Mouse (Mus musculus) heart, adult 2 months (tissue): Measurements from ENCODE around the gene C2. TPM values are rescaled to one million over a fixed set of nuclear protein-coding genes. Genes with fewer than 3 reads are reported as not detected.
A peak's percentile ranks its signal among the peaks of the same experiment; 100 is the strongest.
"Not testable (repeated sequence)": the region's sequence is repeated elsewhere in the genome, so short reads cannot be mapped to it uniquely, and the experiment has no call there.

Source experiments
- DNase-seq, 2 experiments: peaks; one replicate each; pipeline ENCODE4 v3.0.0; 2021
- H3K27ac ChIP-seq: fragments of 200-600 bp; 2 replicates; pipeline ENCODE4 v1.8.1; 2022
- H3K27me3 ChIP-seq: fragments of 200-500 bp; 2 replicates; pipeline ENCODE4 v1.6.1; 2012; ENCODE audit warnings: mild to moderate bottlenecking, low read length, inconsistent platforms, mixed read lengths; ENCODE audit not compliant: control insufficient read depth, insufficient read depth
- H3K36me3 ChIP-seq: fragments of 200-500 bp; 2 replicates; pipeline ENCODE4 v1.6.1; 2012; ENCODE audit warnings: low read length, inconsistent platforms; ENCODE audit not compliant: control insufficient read depth, insufficient read depth
- H3K4me1 ChIP-seq: fragments of 200-500 bp; 2 replicates; pipeline ENCODE4 v1.6.1; 2011; ENCODE audit warnings: low read length; ENCODE audit not compliant: control insufficient read depth, insufficient read depth
- H3K4me3 ChIP-seq: fragments of 200-600 bp; 2 replicates; pipeline ENCODE4 v1.8.1; 2022
- H3K79me2 ChIP-seq: fragments of 200-500 bp; replicated peaks from 2 replicates; pipeline ENCODE4 v1.6.1; 2012; ENCODE audit warnings: mild to moderate bottlenecking, inconsistent platforms, low read length, moderate library complexity, mixed read lengths; ENCODE audit not compliant: control insufficient read depth, insufficient read depth
- H3K9ac ChIP-seq: fragments of 200-500 bp; 2 replicates; pipeline ENCODE4 v1.6.1; 2012; ENCODE audit warnings: low read depth, mild to moderate bottlenecking, control low read depth, inconsistent platforms, low read length, mixed read lengths
- CTCF ChIP-seq: fragments of 200-600 bp; IDR thresholded peaks from 2 replicates; pipeline ENCODE4 v1.8.1; 2022; ENCODE audit warnings: antibody characterized with exemption, mild to moderate bottlenecking, moderate library complexity
- EP300 ChIP-seq: fragments of 200-500 bp; IDR thresholded peaks from 2 replicates; pipeline ENCODE4 v1.6.1; 2011; ENCODE audit warnings: low read depth, low read length, control low read depth; ENCODE audit not compliant: insufficient read depth
- POLR2A ChIP-seq: fragments of 200-500 bp; IDR thresholded peaks from 2 replicates; pipeline ENCODE4 v1.6.1; 2011; ENCODE audit warnings: mild to moderate bottlenecking, low read depth, low read length, control low read depth; ENCODE audit not compliant: insufficient read depth
- WGBS: fragments of 180-500 bp; shearing (Covaris S2); methylation state at CpG from one replicate; pipeline ENCODE4 v1.1.7; 2018; 5-methylcytosine and 5-hydroxymethylcytosine counted together
- intact Hi-C: fragments of 180-260 bp; cut with DNase I; formaldehyde crosslinking; loops from one replicate; pipeline ENCODE4 v1.15.1; 2025
- polyA plus RNA-seq: library from polyadenylated mRNA; depleted of rRNA; stranded (reverse); fragments of >200 nt; gene quantifications from 2 replicates; pipeline ENCODE4 v1.2.3, GENCODE M21; 2012
- total RNA-seq, 2 experiments: library from RNA; stranded (reverse); gene quantifications; 2 replicates each; pipeline ENCODE4 v1.2.3; 2021

C2 gene
- total and polyA plus RNA-seq, 3 experiments, result 1.8 to 4.5 (median 3.1) TPM

DNA sequence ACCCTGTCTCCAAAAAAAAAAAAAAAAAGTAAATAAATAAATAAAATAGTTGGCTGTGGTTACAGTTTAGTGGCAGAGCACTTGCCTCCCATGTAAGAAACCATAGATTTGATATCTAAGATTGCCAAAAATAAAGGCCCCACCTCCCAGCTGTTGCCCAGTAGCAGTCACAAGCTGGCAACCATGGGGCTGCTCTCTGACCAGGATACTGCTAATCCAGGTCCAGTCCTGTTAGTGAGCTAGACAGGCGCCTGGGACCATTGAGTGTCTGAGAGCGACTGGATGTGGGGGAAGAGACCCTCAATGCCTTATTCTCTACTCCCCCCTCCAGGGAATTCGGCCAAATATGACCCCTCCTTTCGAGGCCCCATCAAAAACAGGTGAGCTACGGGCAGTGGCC, 18.3 kb upstream of the C2 start:
- Histone ChIP-seq H3K4me1 (no peaks in the 10 kb centered on the region), H3K27me3 (no peaks in the 10 kb centered on the region), H3K9ac (no peak overlapping the region), H3K79me2 (no peaks in the 10 kb centered on the region), H3K27ac (no peak overlapping the region), H3K36me3 (no peaks in the 10 kb centered on the region), H3K4me3 (no peak overlapping the region)
- intact Hi-C loops, result no loop called here
- DNase-seq, result no peak
- WGBS, result 87% methylated on average over 5 of the region's 5 CpGs
- TF ChIP-seq CTCF (no peak), EP300 (no peak), POLR2A (no peak)

DNA sequence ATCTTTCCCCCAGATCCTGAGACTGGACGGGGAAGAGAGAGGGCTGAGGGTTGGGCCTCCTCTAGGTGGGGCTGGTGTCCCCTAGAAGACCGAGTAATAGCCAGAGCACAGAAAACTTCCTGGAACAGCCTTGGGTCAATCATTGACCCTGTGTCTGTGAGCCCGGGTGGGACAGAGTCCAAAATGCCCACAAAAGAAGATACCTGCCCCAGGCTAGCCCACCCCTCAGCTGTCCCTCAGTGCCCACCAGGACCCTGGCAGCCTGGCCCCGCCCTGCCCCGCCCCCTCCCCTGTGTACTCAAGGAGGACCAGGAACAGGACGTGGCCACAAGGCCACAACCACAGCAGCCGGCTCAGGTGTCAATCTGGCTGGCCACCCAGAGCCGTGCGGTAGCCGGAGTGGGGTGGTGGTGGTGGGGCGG, 17.4 kb upstream of the C2 start:
- TF ChIP-seq CTCF (peak; percentile 51), EP300 (no peak)
- H3K4me3 ChIP-seq, result no peak overlapping the region
- H3K27me3 ChIP-seq, result no peaks in the 10 kb centered on the region
- H3K9ac ChIP-seq, result no peak overlapping the region
- intact Hi-C loops, result no loop called here
- no peaks in the 10 kb centered on the region for H3K4me1 ChIP-seq
- WGBS, result 34% methylated on average over 11 of the region's 11 CpGs
- no peak overlapping the region for H3K27ac ChIP-seq
- no peaks in the 10 kb centered on the region for H3K79me2 ChIP-seq
- H3K36me3 ChIP-seq, result no peaks in the 10 kb centered on the region
- peak in 1 of 2 experiments; percentile 18 for DNase-seq

DNA sequence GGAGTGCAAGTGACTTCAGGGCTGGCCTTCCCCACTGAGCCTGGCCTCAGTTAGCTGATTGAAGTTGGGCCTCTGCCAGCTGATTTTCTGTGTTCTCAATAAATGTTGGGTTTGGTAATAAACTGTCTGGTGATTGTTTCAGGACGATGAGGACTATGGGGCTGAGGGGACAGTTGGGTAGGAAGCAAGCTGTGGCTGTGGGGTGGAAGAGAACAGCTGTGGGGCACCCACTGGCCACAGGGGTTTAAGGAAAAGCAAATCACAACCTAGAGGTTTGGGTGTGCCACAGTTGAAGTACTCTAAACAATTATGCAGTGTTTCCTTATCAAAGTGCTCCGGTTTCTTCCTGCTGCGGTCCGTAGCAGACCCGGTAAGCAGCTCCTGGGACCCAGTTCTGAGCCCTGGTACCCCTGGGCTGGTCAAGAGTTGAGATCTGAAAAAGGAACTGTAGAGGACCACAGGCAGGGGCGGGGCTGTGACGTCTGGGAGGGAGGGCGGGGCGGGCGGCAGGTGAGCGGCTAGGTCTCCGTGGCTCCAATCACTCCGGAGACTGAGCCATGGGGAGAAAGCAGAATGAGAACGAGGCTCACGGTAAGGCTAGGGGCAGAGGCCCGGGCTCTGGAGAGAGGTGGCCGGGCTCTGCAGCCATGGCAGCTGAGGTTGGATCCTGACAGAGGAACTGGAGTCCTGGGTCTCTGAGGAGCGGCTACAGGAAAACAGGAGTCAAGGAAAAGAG, 16.0 kb upstream of the C2 start, which contains the start of gene Slc44a4:
Gene Slc44a4 (plus strand): TSS at position 537 of the 736 bp plus-strand sequence.
- no peaks in the 10 kb centered on the region for H3K36me3 ChIP-seq
- no peak within 1 kb of the TSS for H3K9ac ChIP-seq
- H3K4me3 ChIP-seq, result no peak within 1 kb of the TSS
- H3K4me1 ChIP-seq, result no peaks in the 10 kb centered on the region
- no peak for DNase-seq
- no peak within 1 kb of the TSS for H3K27ac ChIP-seq
- intact Hi-C loops, result no loop called here
- no peaks in the 10 kb centered on the region for H3K79me2 ChIP-seq
- 51% methylated on average over 18 of the region's 18 CpGs for WGBS
- TF ChIP-seq POLR2A, result no peak
- TF ChIP-seq CTCF, result no peak
- no peak for TF ChIP-seq EP300
- no peaks in the 10 kb centered on the region for H3K27me3 ChIP-seq

- 56% methylated on average over 5 of the region's 5 CpGs for WGBS
- TF ChIP-seq POLR2A, result no peak
- TF ChIP-seq EP300, result peak; percentile 78; the same call in 1 of the 2 replicates
- peak; percentile 87 for TF ChIP-seq CTCF
- Histone ChIP-seq H3K36me3 (no peaks in the 10 kb centered on the region), H3K27me3 (no peaks in the 10 kb centered on the region), H3K4me3 (no peak overlapping the region), H3K79me2 (no peaks in the 10 kb centered on the region), H3K4me1 (no peaks in the 10 kb centered on the region), H3K27ac (no peak overlapping the region), H3K9ac (no peak overlapping the region)
- intact Hi-C loops, result loop anchor here (1.0 kb wide), 1 partner anchor 56 kb away; no protein-coding TSS in a partner anchor
- peak; percentile 74 to 84 for DNase-seq
These were observed 13.9 kb upstream of the C2 start for GRCm38 (mm10) chr17:34911945-34912351.

GRCm38 (mm10) chr17:34910982-34911381, 12.9 kb upstream of the C2 start:
- H3K9ac ChIP-seq, result no peak overlapping the region
- no peaks in the 10 kb centered on the region for H3K4me1 ChIP-seq
- intact Hi-C loops, result no loop called here
- DNase-seq, result no peak
- WGBS, result 83% methylated on average over 10 of the region's 10 CpGs
- no peaks in the 10 kb centered on the region for H3K36me3 ChIP-seq
- H3K4me3 ChIP-seq, result no peak overlapping the region
- no peaks in the 10 kb centered on the region for H3K79me2 ChIP-seq
- H3K27me3 ChIP-seq, result no peaks in the 10 kb centered on the region
- H3K27ac ChIP-seq, result no peak overlapping the region
- TF ChIP-seq CTCF (no peak), EP300 (no peak), POLR2A (no peak)

DNA sequence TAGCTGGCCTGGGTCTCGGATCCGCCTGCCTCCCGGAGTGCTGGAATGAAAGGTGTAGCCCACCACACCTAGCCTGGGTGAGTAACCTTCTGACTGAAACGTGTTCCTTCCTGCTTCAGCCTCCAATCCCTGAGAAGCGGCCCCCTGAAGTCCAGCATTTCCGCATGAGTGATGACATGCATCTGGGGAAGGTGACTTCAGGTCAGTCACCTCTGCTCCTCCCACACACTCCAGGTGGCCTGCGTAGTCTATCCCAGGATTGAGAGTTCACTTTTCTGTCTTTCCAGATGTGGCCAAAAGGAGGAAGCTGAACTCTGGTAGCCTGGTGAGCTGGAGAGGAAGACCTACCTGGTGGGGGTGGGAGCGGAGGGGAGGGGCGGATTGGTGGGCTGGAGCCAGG, 4.8 kb upstream of the C2 start:
- WGBS, result 92% methylated on average over 9 of the region's 9 CpGs
- Histone ChIP-seq H3K79me2 (no peaks in the 10 kb centered on the region), H3K4me1 (no peaks in the 10 kb centered on the region), H3K27me3 (no peaks in the 10 kb centered on the region), H3K27ac (no peak overlapping the region), H3K36me3 (no peaks in the 10 kb centered on the region), H3K9ac (no peak overlapping the region), H3K4me3 (no peak overlapping the region)
- DNase-seq, result no peak
- no peak for TF ChIP-seq EP300
- TF ChIP-seq CTCF, result no peak
- no peak for TF ChIP-seq POLR2A
- intact Hi-C loops, result no loop called here

DNA sequence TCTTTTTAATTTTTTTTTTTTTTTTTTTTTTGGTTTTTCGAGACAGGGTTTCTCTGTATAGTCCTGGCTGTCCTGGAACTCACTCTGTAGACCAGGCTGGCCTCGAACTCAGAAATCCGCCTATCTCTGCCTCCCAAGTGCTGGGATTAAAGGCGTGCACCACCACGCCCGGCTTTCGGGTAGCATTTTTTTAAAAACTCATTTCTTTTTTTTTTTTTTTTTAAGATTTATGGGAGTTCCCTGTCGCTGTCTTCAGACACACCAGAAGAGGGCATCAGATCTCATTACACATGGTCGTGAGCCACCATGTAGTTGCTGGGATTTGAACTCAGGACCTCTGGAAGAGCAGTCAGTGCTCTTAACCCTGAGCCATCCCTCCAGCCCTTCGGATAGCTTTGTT, 3.9 kb upstream of the C2 start:
- H3K4me3 ChIP-seq, H3K36me3 ChIP-seq, H3K4me1 ChIP-seq, H3K79me2 ChIP-seq, DNase-seq, H3K27ac ChIP-seq, H3K27me3 ChIP-seq, intact Hi-C loops, H3K9ac ChIP-seq: not testable (repeated sequence)
- WGBS, result 91% methylated on average over 9 of the region's 10 CpGs

DNA sequence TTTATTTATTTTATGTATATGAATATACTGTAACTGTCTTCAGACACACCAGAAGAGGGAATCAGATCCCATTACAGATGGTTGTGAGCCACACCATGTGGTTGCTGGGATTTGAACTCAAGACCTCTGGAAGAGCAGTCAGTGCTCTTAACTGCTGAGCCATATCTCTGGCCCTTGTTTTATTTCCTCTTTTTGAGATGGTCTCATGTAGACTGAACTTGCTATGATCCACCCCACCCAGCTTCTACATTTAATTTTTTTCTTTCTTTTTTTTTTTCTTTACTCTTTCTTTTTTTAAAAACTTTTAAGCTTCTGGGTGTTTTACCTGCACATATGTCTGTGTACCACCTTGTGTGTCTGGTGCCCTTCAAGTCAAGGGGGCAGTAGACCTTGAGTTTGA, 2.8 kb upstream of the C2 start:
- H3K4me1 ChIP-seq, H3K9ac ChIP-seq, H3K79me2 ChIP-seq, H3K27me3 ChIP-seq, H3K27ac ChIP-seq, H3K36me3 ChIP-seq, intact Hi-C loops, DNase-seq, H3K4me3 ChIP-seq: not testable (repeated sequence)
